Mouse (Mus musculus) right cerebral cortex, adult 2 months (tissue): ENCODE measurements around the gene Podn.

Experiments
- DNase-seq, 2 experiments: peaks; one replicate each; pipeline ENCODE4 v3.0.0; 2021 to 2022; ENCODE audit warnings: low spot score in 2 of 2

The Podn gene

DNA sequence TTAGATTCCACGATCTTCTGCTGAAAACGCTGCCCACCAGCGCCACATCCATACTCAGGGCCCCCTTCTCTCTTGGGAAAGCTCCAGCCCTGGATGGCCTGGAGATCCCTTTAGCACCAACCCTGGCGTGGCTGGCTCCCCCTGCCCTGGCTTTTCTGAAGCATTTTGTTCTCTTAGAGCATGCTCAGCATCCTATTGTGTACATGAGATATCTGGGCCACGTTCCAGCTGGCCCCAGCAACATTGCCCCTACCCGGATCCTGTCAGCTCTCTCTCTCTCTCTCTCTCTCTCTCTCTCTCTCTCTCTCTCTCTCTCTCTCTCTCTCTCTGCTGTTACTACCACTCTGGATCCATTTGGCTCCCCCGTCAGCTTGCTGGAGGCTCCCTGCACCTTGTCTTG is 90.9 kb downstream of the Podn start:
- DNase-seq, result no peak

DNA sequence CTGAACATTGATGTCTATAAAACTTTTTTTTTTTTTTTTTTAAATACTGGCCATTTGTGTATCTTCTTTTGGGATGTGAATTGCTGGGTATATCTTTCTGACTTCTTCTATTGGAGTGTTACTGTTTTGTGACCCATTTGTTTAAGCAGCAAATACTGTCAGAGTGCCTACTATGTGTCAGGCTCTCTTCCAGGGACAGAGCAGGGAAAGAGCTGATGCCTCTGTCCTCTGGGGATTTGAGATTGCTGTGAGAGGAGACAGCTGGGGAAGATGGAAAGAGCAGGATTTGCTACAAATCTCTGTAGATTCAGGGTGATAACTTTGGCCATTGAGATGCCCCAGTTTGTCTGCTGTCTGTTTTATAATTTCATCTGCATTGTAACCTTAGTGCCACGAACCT is 96.9 kb downstream of the Podn start:
- no peak for DNase-seq

DNA sequence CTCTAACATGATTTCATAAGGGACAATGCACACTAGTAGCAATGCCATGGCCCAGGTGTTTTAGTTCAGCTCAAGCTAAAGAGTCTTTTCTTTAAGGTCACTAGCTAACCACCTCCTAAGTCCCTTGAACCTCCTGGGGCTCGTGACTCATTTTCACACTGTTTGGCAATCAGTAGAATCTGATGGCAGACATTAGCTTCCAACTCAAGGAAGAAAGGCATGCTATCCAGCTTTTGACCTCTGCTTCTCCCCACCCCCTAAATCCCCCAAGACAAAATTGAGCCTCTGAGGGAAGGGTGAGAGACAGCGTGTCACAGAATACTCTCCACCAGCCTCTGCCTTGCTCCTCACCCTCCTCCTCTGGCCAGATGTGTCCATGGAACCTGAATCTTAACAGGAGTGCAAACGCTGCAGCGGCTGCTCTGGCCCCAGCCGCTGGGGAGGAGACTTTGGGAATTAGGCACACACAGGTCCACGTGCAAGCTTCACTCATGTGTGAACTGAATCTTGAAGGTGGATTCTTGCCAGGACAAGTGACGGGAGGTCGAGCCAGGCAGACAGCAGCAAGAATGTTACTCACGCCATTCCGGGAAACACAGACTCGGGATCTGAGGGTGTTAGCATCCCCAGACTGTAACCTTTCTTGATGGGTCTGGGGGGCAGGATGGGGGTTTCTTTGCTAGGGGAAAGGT is 97.5 kb downstream of the Podn start:
- DNase-seq, result no peak

DNA sequence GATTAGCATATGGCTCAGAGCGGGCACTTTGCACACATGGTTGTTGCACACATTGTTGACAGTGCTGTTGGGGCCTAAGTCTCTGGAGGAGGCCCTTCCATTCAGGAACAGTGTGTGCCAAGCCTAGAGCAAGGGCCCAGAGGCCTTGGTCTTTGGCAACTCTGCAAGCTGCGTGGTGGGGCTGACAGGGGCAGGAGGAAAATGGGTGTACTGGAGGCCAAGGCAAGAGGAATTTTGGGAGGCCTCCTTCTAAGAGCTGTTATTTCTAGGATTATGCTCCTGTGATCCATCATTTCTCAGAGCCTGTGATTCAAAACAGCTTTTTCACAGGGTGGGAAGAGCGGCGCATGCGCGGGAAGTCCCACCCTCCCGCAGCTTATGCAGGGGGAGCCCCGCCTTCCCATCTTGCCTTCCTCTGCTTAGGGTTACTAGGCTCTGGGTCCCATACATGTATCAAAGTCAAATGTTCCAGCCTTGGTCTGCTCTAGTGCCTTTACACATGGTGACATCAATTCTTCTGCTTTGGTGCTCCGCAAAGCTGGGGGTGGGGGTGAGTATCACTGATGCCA is 99.7 kb downstream of the Podn start:
- DNase-seq, result no peak

DNA sequence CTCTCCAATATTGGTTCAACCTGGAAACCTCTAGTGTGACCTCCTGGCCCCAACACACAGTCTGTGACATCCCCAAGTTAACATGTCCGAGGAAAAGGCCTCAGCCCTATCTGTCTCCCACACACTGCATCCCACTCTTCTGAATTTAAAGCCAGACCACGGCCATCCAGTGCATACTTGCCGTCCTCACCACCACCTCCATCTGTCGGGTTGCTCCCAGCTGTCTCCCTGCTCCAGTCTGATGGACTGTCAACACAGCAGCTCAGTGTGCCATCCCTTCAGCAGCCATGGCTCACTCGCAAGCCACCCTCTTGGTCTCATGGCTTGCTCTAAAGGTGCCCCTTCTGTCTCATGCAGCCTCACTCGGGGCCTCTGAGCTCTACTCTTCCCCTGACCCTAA is 100.5 kb downstream of the Podn start:
- no peak for DNase-seq

DNA sequence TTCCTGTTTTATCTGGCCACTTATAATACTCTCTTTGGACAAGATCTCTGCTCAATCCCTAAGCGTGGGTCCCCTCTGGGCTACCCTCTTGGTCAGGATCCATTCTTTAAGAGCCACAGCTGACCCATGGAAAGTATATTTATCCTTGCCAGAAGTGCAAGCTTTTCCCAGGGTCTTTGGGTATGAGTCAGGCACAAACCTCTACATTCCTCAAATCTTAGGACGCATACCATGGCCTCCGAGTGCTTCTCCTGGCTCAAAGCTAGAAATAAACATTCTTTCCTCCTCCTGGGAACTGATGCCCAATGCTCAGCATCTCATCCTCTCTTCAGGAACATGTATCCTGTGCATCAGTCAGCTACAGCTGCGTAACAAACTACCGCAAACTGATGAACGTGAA is 101.2 kb downstream of the Podn start:
- DNase-seq, result no peak

DNA sequence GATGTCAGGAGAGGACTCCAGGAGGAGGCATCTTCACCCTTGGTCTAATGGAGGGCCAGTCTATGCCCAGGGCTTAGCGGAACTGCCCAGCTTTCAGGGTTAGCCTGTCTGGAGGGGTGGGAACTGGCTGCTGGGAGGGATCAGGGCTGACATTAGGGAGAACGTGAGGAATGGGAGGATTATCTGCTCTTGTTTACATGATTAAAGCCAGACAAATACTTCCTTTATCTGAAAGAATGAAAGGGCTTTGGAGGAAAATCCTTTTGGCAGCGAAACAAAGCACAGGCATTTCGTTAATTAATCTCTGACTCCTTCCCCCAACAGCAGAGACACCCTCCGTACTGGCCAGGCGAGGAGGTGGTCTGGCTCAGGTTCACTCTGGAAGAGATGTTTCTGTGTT is 104.4 kb downstream of the Podn start:
- DNase-seq, result no peak

DNA sequence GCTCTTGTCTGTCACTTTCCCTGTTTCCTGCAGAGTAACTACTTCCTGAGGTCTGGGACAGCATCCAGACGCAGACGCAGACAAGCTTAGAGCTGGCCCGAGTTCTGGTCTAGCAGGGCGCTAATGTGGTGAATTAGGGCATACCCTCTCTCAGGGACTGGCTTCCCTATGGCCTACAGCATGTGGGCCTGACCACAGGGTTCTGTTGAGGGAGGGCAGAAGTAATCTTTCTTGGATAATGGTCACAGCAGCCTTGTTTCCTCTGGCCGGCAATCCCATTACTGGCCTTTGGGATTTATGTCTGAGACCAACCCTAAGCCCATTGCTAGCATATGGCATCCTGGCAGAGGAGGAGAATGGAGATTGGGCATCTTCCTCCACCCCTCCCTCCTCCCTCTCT is 105.4 kb downstream of the Podn start:
- no peak for DNase-seq

DNA sequence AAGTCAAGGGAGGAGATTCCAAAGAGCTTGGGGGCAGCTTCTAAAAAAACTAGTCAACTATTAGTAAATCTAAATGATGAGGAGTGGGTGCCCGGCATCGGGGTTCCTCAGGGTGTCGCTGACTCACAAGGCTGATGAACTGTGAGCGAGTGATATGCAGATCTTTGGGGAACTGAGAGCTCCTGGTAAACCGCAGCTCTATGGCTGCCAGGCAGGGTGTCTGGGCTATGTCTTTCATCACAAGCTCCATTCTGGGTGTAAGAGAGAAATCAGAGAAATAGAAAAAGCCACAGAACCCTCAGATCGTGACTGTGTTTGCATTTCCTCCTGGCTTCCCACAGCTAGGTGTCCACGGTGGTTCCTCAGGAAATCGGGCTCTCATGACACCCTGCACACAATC is 107.3 kb downstream of the Podn start:
- no peak for DNase-seq

DNA sequence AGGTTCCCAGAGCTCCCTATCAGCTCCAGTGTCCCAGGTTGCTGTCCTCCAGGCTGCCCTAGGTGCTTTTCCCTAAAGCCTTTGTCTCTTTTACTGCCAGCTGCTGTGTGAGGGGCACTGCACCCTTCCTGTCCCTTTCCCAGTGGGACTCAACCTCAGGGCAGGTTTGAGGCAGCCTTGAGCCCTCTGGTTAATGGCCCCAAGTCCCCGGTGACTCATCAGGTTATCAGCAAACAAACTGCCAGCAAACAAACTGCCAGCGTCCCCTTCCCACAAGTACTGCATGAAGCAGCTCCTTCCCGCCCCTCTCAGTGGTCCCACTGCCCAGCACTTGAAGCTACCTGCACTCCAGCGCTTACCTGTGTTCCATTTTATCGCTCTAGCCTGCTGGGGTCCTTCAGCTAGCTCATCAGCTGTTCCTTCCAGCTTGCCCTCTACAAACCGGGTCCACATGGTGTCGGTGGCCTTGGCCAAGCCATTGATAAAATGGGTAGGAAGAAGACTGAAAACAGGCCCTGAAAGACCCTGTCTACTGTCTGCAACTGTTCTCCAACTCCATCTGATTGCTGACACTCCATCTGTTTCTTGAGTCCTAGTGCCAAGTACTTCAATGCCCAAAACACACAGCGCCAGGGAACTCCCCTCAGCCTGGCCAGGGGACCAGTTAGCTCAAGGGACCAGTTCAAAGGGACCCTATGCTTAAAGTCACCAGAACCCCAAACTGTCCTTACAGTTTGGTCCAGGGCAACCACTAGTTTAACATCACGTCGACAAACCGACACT is 109.7 kb downstream of the Podn start:
- DNase-seq, result no peak

DNA sequence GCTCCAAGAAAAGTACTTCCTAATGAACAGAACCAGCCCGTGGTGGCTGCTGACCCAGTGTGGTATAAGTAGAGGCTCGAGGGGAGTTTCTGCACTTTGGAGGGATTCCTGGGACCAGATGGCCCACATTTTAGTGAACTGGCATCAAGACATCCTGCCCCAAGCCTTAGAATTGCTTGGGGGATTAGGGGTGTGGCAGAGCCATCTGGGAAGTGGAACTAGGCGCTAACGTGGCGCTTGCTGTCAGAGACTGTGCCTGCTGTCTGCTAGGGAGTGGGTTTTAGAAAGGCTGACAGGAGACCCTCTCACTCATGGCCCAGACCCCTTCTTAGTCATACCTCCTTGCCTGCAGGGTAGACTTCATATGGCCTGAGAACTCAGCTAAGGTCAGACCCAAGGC is 110.4 kb downstream of the Podn start:
- no peak for DNase-seq

DNA sequence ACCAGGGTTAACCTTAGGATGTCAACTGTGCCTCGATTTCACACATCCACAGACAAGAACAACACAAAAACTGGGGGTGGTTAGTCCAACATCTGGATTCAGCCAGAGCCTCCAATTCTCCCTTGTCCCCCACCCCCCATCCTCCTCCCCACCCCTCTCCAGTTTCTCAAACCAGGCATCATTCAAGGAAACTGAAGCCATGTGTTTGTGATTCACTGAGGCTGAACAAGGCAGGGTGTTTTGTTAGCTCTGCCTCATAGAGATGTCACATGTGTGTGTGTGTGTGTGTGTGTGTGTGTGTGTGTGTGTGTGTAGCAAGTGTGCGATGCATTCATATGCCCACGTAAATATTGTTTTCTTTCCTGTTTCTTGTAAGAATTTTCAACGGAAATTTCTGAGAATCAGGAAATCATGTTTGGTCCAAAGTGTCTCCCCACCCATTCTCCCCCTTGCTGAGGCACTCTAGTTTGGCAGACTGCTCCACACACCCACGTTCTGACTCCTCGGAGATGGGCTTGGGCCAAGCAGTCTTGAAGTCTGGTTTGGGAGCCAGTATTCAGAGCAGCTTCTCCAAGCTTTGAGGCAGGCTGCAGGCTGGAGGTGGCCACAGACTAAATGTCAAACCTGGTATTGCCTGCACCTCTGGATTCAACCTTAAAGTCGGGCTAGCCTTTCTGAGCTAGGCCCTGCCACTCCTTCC is 111.8 kb downstream of the Podn start:
- peak; percentile 82 to 87 for DNase-seq

DNA sequence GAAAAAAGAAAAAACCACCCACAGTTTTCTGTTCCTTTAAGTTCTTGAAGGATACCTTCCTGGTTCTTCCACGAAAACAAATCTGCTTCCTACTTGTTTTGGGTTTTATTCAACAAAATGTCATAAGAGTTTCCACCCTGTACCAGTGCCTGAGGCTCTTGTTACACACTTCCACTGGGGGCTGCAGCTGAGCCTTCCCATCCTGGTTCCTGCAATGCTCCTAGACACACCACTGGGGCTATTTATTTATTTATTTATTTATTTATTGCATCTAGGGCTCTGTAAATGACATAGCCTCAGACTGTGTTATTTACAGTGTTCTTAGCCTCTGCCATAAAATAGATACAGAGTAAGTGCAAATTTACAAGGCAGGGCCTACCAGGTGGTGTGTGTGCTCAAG is 112.5 kb downstream of the Podn start:
- DNase-seq, result no peak

DNA sequence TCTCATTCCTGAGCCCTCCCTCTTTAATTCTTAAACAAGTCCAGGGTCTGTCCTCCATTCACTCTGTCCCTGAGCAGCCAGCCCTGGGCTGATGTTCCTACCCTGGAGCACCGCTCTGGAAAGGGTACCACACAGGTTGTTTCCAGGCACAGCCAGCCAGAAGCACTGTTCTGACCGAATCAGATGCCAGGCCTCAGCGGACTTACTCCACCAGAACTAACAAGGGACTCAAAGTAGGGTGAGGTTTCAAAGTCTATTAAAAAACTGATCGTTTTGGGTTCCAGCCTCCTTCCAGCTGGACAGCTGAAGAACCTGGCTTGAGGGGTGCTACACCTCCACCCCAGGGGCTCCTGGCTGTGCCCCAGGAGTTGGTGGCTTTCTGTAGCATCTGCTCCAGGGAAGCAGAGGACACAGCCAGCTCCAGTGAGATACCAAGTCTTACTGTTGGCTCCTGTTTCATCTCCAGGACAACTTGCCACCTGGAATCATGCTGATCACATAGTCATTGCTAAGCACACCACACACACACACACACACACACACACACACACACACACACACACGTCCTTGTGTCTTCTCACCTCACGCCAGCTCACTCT is 116.1 kb downstream of the Podn start:
- no peak for DNase-seq

DNA sequence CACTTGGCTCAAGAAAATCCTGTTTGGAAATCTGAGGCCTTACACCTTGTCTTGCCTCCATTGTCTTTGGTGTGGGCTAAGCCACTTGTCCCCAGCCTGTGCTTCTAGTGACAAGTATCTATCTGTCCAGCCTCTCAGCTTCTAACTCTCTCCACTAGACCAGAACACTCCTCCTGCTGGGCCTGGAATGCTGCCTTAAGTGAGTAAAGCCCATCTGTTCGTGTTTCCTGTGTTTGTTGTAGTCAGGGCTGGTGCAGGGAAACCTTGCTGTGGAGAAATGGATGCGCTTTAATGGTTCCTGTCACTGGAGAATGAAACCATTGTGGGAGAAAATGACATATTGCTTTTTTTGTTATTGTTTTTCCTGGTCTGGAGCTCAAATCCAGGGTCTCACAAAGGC is 116.7 kb downstream of the Podn start:
- peak; percentile 42 to 46 for DNase-seq

DNA sequence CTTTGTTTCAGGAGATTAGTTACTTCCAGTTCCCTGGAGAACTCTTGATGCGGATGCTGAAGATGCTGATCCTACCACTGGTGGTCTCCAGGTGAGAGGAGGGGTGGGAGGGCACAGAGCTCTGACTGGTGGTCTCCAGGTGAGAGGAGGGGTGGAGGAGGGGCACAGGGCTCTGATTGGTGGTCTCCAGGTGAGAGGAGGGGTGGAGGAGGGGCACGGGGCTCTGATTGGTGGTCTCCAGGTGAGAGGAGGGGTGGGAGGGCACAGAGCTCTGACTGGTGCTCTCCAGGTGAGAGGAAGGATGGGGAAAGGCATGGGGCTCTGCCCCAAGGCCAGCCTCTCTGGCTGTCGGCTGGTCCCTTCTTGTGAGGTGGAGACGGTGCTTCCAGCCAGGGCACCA is 118.7 kb downstream of the Podn start:
- no peak for DNase-seq

DNA sequence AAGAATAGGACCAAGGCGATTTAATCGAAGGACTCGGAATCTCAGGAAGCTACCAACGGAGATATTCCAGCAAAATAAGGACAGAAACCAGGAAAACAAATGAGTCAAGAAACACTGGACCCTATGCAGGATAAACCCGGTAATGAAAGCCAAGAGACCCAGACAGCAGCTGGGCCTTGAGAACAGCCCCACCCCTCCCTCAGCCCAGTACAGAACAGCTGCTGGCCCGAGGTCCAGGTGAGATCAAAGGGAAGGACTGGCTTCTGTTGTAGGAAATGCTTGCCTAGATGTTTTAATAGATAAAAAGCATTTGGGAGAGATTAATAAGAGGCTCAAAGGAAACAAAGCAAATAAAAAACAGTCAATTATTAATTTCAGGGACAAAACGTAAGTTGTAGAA is 121.2 kb downstream of the Podn start:
- no peak for DNase-seq

DNA sequence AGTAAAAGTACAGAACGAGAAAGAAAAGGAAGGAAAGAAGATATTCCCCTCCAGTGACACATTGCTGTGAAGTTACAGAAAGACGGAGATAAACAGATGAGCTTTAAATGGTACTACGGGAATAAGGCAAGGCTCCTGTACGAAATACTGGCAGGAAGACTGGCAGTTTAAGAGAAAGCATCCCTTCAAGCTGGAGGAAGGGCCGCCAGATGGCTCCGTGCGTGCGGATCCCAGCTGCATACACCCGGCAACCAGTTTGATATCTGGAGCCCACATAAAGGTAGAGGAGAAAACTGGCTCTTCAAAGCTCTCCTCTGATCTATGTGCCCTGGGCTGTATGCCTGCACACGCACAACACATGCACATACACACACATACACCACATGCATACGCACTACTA is 121.7 kb downstream of the Podn start:
- DNase-seq, result peak in 1 of 2 experiments; percentile 24

DNA sequence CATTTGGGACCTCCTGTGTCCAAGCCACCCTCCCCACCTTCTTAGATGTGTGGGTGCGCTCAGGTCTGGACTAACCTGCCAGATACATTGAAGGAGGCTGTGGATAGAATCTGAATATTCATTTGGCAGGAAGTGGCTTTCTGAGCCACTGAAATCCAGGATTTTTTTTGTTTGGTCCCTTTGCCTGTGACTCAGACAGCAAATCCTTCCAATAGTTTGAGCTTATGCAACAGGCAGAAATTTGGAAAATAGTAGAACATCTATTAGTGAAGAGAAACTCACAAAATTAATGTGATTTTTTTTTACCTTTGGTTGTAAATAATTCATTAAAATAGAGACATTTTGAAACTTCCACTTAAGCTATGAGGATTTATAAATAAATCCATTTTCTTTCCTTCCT is 125.1 kb downstream of the Podn start:
- no peak for DNase-seq

DNA sequence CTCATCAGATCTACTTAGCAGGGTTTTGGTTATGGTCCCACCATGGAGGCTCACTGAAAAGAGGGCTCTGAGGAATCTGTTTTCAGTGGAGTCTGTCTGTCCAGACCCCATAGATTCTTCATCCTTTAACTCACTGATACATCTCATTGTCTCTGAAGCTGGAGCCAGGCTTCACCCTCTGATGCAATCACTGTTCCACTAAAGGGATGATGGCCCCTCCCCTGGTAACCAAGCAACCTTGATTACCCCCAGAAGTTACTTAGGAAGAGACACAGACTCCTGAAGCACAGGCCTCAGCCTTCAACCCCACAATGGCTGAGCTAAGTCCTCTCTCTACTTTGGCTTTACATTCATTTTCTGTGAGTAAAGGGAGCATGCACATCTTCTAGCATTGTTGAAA is 126.5 kb downstream of the Podn start:
- no peak for DNase-seq

DNA sequence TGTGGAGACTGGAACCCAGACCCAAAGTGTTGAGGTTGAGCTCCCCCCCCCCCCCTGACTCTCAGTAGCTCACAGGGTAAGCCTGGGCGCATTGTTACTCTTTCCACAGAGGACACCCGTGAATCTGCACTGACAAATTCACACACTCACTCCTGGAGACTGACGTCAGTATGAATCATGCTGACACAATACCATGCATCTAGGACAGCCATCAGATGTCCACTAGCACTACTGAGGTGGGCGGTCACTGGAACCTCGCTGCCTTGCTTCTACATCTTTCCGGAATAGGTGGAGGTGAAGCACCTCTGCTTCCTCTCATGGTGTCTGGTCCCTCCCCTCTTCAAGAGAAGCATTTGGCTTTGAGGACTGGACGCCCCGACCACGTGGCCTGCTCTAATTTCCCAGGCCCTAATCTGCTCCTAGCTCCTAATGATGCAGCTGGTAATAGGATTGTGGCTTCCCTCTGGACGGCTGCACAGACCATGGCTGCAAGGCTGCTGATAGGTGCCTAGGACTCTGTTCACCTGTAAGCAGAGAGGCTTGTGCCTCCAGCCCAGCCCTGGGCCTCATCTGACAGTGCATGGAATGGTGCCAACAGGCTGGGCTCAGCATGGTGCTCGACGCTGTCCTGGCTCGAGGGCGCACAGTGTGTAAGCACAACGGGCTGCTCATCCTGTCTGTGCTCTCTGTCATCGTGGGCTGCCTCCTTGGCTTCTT is 128.1 kb downstream of the Podn start, which contains the start of gene Slc1a7:
TSS of gene Slc1a7 (plus strand) at position 367 of the 717 bp plus-strand sequence.
- no peak for DNase-seq
